Mouse (Mus musculus) brain, embryonic 14.5 days (tissue): ENCODE measurements at regions not wholly inside any gene's neighbourhood (a gene's known extent, or its start where the extent isn't known, plus 50 kb on each side); places are given as distances from the start of the nearest gene placed in this dataset.

Source experiments
- DNase-seq: peaks from one replicate; pipeline ENCODE4 v3.0.0-alpha.2; 2011; ENCODE audit warnings: low read depth
- CTCF ChIP-seq: fragments of 200-500 bp; IDR thresholded peaks from 2 replicates; pipeline ENCODE4 v1.5.1; 2012; ENCODE audit warnings: inconsistent platforms, mild to moderate bottlenecking, moderate library complexity, borderline replicate concordance; ENCODE audit not compliant: insufficient read depth, insufficient read length; ENCODE audit errors: extremely low read depth
- POLR2A ChIP-seq: fragments of 200-500 bp; IDR thresholded peaks from 2 replicates; pipeline ENCODE4 v1.6.1; 2012; ENCODE audit warnings: mild to moderate bottlenecking, inconsistent platforms, borderline replicate concordance; ENCODE audit not compliant: poor library complexity, insufficient read depth, insufficient read length, severe bottlenecking; ENCODE audit errors: extremely low read depth

- peak; percentile 81 for DNase-seq
- TF ChIP-seq POLR2A (no peak), CTCF (peak; percentile 97)
Observed at GRCm38 (mm10) chr4:24154418-24154817, 341.8 kb upstream of the Mms22l start.

GRCm38 (mm10) chr4:24173750-24174149 lies 322.5 kb upstream of the Mms22l start:
- DNase-seq: peak; percentile 56
- TF ChIP-seq CTCF (no peak), POLR2A (no peak)

GRCm38 (mm10) chr4:24213262-24214036 lies 282.8 kb upstream of the Mms22l start:
- no peak for TF ChIP-seq CTCF
- no peak for TF ChIP-seq POLR2A
- DNase-seq: peak; percentile 97

GRCm38 (mm10) chr4:24214037-24214362 lies 282.3 kb upstream of the Mms22l start:
- DNase-seq: no peak
- no peak for TF ChIP-seq CTCF
- no peak for TF ChIP-seq POLR2A

- peak; percentile 56 for DNase-seq
- TF ChIP-seq CTCF (no peak), POLR2A (no peak)
Observed at GRCm38 (mm10) chr4:24218383-24218934, 277.8 kb upstream of the Mms22l start.

GRCm38 (mm10) chr4:24219074-24219497 lies 277.2 kb upstream of the Mms22l start:
- TF ChIP-seq CTCF (no peak), POLR2A (no peak)

GRCm38 (mm10) chr4:24219583-24219982 lies 276.7 kb upstream of the Mms22l start:
- TF ChIP-seq POLR2A (no peak), CTCF (no peak)
- peak; percentile 74 for DNase-seq

More at GRCm38 (mm10) chr4:24219074-24219497, 277.2 kb upstream of the Mms22l start:
- DNase-seq: peak; percentile 90

- DNase-seq: peak; percentile 80
- TF ChIP-seq POLR2A: no peak
- peak; percentile 41; the same call in 1 of the 2 replicates for TF ChIP-seq CTCF
Observed at GRCm38 (mm10) chr4:24245124-24245523, 251.1 kb upstream of the Mms22l start.

- DNase-seq: peak; percentile 97
- no peak for TF ChIP-seq CTCF
- no peak for TF ChIP-seq POLR2A
Observed at GRCm38 (mm10) chr4:24248142-24249054, 247.9 kb upstream of the Mms22l start.

GRCm38 (mm10) chr4:24249243-24249970 lies 246.8 kb upstream of the Mms22l start:
- DNase-seq: peak; percentile 94
- no peak for TF ChIP-seq POLR2A
- TF ChIP-seq CTCF: peak; percentile 74; the same call in 1 of the 2 replicates

GRCm38 (mm10) chr4:24278154-24278553 lies 218.1 kb upstream of the Mms22l start:
- peak; percentile 14 for DNase-seq

More at GRCm38 (mm10) chr4:24278154-24278553, 218.1 kb upstream of the Mms22l start:
- peak; percentile 15; the same call in 1 of the 2 replicates for TF ChIP-seq CTCF
- TF ChIP-seq POLR2A: no peak
